Mouse (Mus musculus): ENCODE data around the gene Gm47791.

GRCm38 (mm10) chr1:82738066-82738465, 33.0 kb downstream of the Gm47791 start:
- TF ChIP-seq CTCF (IDR thresholded peaks at IDR 0.05; ENCODE audit: extremely low read depth, insufficient read length, insufficient replicate concordance, low read depth, low read length) (no peak), POLR2A (IDR thresholded peaks at IDR 0.05; ENCODE audit: low read depth, low read length) (no peak)
